Mouse (Mus musculus) testis, adult 2 months (tissue): Measurements from ENCODE around the gene 1700113H08Rik.

Experiments used
- CTCF ChIP-seq: fragments of 200-500 bp; IDR thresholded peaks from 2 replicates; pipeline ENCODE4 v1.5.1; 2012; ENCODE audit warnings: low read depth, mild to moderate bottlenecking, inconsistent platforms, low read length, moderate library complexity; ENCODE audit not compliant: control insufficient read depth, insufficient read depth, insufficient replicate concordance
- POLR2A ChIP-seq: fragments of 200-500 bp; IDR thresholded peaks from 2 replicates; pipeline ENCODE4 v1.6.1; 2012; ENCODE audit warnings: low read depth, mild to moderate bottlenecking, inconsistent platforms, low read length, moderate library complexity; ENCODE audit not compliant: control insufficient read depth

- TF ChIP-seq POLR2A (no peak), CTCF (peak; percentile 54; the same call in 1 of the 2 replicates)
Measured at GRCm38 (mm10) chr10:87046931-87047468, 10.8 kb upstream of the 1700113H08Rik start.
